ENCODE assay signal across 8 mouse cellular contexts in the genomic region with DNA sequence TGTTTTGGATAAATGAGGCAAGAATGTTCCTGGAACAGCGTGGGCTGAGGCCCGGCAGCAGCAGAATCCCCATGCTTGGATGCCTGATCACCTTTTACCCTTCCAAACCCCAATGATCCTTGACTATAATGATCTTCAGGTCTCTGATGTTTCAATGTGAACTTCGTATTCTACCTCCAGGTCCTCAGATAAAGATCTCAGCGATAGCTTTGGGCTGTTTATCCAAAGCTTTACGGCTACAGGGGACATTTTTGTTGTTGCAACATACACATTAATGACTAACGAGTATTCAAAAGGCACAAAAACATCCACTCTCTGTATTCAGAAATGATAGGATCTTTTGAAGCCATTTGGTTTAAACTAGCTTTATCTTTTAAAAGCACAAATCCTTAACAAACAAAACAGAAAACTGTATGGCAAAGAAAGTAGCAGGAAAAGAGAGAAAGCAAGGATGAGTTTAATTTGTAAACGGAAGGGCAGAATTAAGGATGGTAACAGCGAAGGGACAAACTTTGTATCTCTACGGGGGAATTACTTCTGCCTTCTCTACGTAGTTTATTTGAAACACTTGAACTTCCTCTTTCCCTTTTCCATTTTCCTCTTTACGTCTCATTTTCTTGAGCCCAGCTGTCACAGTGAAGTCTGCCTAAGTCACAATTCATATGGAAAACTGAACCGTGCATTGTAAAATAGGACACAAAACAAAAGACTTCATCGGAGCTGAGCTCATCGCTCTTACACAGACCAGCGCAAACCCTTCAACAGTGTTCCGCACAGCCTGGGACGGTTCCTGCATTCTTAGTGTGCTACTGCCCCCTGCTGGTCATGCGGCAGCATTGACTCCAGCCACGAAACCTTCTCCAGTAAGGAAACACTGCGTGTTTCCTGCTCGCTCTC.
DNase-seq lines count a peak whose midpoint lies in the region; ATAC-seq lines count a peak whose summit lies in the region.

No protein-coding gene starts in this region.

- no peaks in the 10 kb centered on the region; the same call in 1 of the 2 replicates for H3K4me1 ChIP-seq in brown adipose tissue, adult 24 weeks (ENCODE audit: control insufficient read depth, insufficient read depth, insufficient read length, low read length)
- H3K4me1 ChIP-seq in heart, embryonic 13.5 days: peaks cover 13% of the 10 kb centered on the region
- peaks cover 23% of the 10 kb centered on the region for H3K4me1 ChIP-seq in liver, embryonic 12.5 days
- H3K4me1 ChIP-seq in stomach, embryonic 15.5 days: 0 out of 2 replicates have a peak, but pooled peaks cover 8% of the 10 kb centered on the region

- peak overlapping the region; percentile 81 for H3K4me2 ChIP-seq in heart, embryonic 13.5 days
- peak overlapping the region; percentile 75 for H3K4me2 ChIP-seq in liver, embryonic 12.5 days
- peak overlapping the region; percentile 63 for H3K4me2 ChIP-seq in stomach, embryonic 15.5 days

- peak; percentile 95 for DNase-seq in CD4-positive, CD25-positive, alpha-beta regulatory T cell, adult 2 months (ENCODE audit: low read depth, low spot score)
- peak; percentile 50 for DNase-seq in fat pad, adult 2 months (ENCODE audit: extremely low read depth, low read depth, low spot score)
- peak; percentile 93 for DNase-seq in kidney, postnatal 10 days
- DNase-seq in natural killer cell, adult 2 months (ENCODE audit: low spot score in 2 of 2): peak; percentile 85 to 89

- no peaks in the 10 kb centered on the region for H3K9me3 ChIP-seq in heart, embryonic 13.5 days
- H3K9me3 ChIP-seq in liver, embryonic 12.5 days (replicated peaks): no peaks in the 10 kb centered on the region
- H3K9me3 ChIP-seq in stomach, embryonic 15.5 days: no peaks in the 10 kb centered on the region

- peak overlapping the region; percentile 67 for H3K4me3 ChIP-seq in brown adipose tissue, adult 24 weeks (ENCODE audit: insufficient read depth, low read depth, low read length)
- peak overlapping the region; percentile 60 for H3K4me3 ChIP-seq in heart, embryonic 13.5 days
- peak overlapping the region; percentile 55 for H3K4me3 ChIP-seq in liver, embryonic 12.5 days
- peak overlapping the region; percentile 51 for H3K4me3 ChIP-seq in stomach, embryonic 15.5 days (replicated peaks)

- WGBS in heart, embryonic 13.5 days: 8% methylated on average over 21 of the region's 21 CpGs
- 9% methylated on average over 21 of the region's 21 CpGs for WGBS in liver, embryonic 12.5 days (ENCODE audit: insufficient replicate concordance)
- WGBS in stomach, embryonic 15.5 days: 7% methylated on average over 21 of the region's 21 CpGs

- peak; percentile 69; the same call in 1 of the 2 replicates for ATAC-seq in heart, embryonic 13.5 days (ENCODE audit: extremely low read depth, insufficient number of reproducible peaks, low FRiP score, low TSS enrichment)
- peak; percentile 72 for ATAC-seq in liver, embryonic 12.5 days
- ATAC-seq in stomach, embryonic 15.5 days (ENCODE audit: insufficient read depth, low FRiP score, low read depth): peak; percentile 83

- H3K27me3 ChIP-seq in heart, embryonic 13.5 days (replicated peaks): no peaks in the 10 kb centered on the region
- peaks cover 5% of the 10 kb centered on the region; the same call in 1 of the 2 replicates for H3K27me3 ChIP-seq in liver, embryonic 12.5 days (replicated peaks)
- H3K27me3 ChIP-seq in stomach, embryonic 15.5 days (replicated peaks): no peaks in the 10 kb centered on the region

- H3K36me3 ChIP-seq in heart, embryonic 13.5 days: no peaks in the 10 kb centered on the region
- H3K36me3 ChIP-seq in liver, embryonic 12.5 days: no peaks in the 10 kb centered on the region
- no peaks in the 10 kb centered on the region for H3K36me3 ChIP-seq in stomach, embryonic 15.5 days

- peak overlapping the region; percentile 81 for H3K9ac ChIP-seq in heart, embryonic 13.5 days
- H3K9ac ChIP-seq in liver, embryonic 12.5 days: peak overlapping the region; percentile 53
- no peak overlapping the region for H3K9ac ChIP-seq in stomach, embryonic 15.5 days

- peak overlapping the region; percentile 80 for H3K27ac ChIP-seq in brown adipose tissue, adult 24 weeks (replicated peaks; ENCODE audit: low read depth, low read length)
- H3K27ac ChIP-seq in heart, embryonic 13.5 days (replicated peaks): peak overlapping the region; percentile 59
- no peak overlapping the region for H3K27ac ChIP-seq in liver, embryonic 12.5 days
- peak overlapping the region; percentile 63; the same call in 1 of the 2 replicates for H3K27ac ChIP-seq in stomach, embryonic 15.5 days
